Mouse (Mus musculus): ENCODE results near the gene Lztfl1. TPM values are rescaled to one million over a fixed set of nuclear protein-coding genes. Genes with fewer than 3 reads are reported as not detected.
A peak's percentile ranks its signal among the peaks of the same experiment; 100 is the strongest.

Lztfl1 gene
- polyA plus RNA-seq, 1 experiment from 2014 or later, result 69.1 TPM

- WGBS, result 77% methylated on average over 3 of the region's 3 CpGs
Observed at GRCm38 (mm10) chr9:123734133-123734532, 16.6 kb upstream of the Lztfl1 start.

GRCm38 (mm10) chr9:123731271-123731670 is 13.8 kb upstream of the Lztfl1 start:
- Histone ChIP-seq H3K36me3 (no peaks in the 10 kb centered on the region), H3K9me3 (no peaks in the 10 kb centered on the region), H3K4me1 (no peaks in the 10 kb centered on the region), H3K4me3 (no peak overlapping the region), H3K27ac (no peak overlapping the region), H3K4me2 (no peak overlapping the region), H3K9ac (no peak overlapping the region), H3K27me3 (no peaks in the 10 kb centered on the region)
- 68% methylated on average over 3 of the region's 3 CpGs for WGBS
- ATAC-seq (ENCODE audit: insufficient number of reproducible peaks, low FRiP score, low TSS enrichment, low read depth), result no peak

More at GRCm38 (mm10) chr9:123734133-123734532, 16.6 kb upstream of the Lztfl1 start:
- H3K9me3 ChIP-seq, result no peaks in the 10 kb centered on the region
- H3K27me3 ChIP-seq, result no peaks in the 10 kb centered on the region
- ATAC-seq (ENCODE audit: insufficient number of reproducible peaks, low FRiP score, low TSS enrichment, low read depth), result no peak
- H3K4me1 ChIP-seq, result no peaks in the 10 kb centered on the region
- H3K9ac ChIP-seq, result no peak overlapping the region
- no peak overlapping the region for H3K27ac ChIP-seq
- H3K4me2 ChIP-seq, result no peak overlapping the region
- H3K36me3 ChIP-seq, result no peaks in the 10 kb centered on the region
- H3K4me3 ChIP-seq, result no peak overlapping the region

GRCm38 (mm10) chr9:123722737-123723493 is 5.4 kb upstream of the Lztfl1 start:
- no peak for ATAC-seq (ENCODE audit: insufficient number of reproducible peaks, low FRiP score, low TSS enrichment, low read depth)
- no peaks in the 10 kb centered on the region; the same call in 1 of the 2 replicates for H3K4me1 ChIP-seq
- 71% methylated on average over 2 of the region's 2 CpGs for WGBS

GRCm38 (mm10) chr9:123716301-123716700 is 1.2 kb downstream of the Lztfl1 start:
- H3K9ac ChIP-seq, result no peak overlapping the region
- no peaks in the 10 kb centered on the region for H3K27me3 ChIP-seq
- peaks cover 11% of the 10 kb centered on the region; the same call in 1 of the 2 replicates for H3K36me3 ChIP-seq
- H3K4me1 ChIP-seq, result peaks cover 5% of the 10 kb centered on the region; the same call in 1 of the 2 replicates
- H3K4me3 ChIP-seq, result peak overlapping the region; percentile 76; the same call in 1 of the 2 replicates
- WGBS, result 35% methylated on average over 3 of the region's 3 CpGs
- H3K9me3 ChIP-seq, result no peaks in the 10 kb centered on the region
- peak overlapping the region; percentile 42 for H3K4me2 ChIP-seq
- no peak for ATAC-seq (ENCODE audit: insufficient number of reproducible peaks, low FRiP score, low TSS enrichment, low read depth)
- no peak overlapping the region for H3K27ac ChIP-seq

More at GRCm38 (mm10) chr9:123722737-123723493, 5.4 kb upstream of the Lztfl1 start:
- H3K9me3 ChIP-seq, result no peaks in the 10 kb centered on the region
- no peaks in the 10 kb centered on the region for H3K27me3 ChIP-seq
- H3K4me3 ChIP-seq, result no peak overlapping the region
- H3K9ac ChIP-seq, result no peak overlapping the region
- H3K4me2 ChIP-seq, result no peak overlapping the region
- no peak overlapping the region for H3K27ac ChIP-seq
- no peaks in the 10 kb centered on the region for H3K36me3 ChIP-seq

GRCm38 (mm10) chr9:123713111-123713510 is 4.4 kb downstream of the Lztfl1 start:
- Histone ChIP-seq H3K36me3 (peaks cover 30% of the 10 kb centered on the region), H3K4me3 (no peak overlapping the region), H3K9me3 (no peaks in the 10 kb centered on the region), H3K27ac (no peak overlapping the region), H3K9ac (no peak overlapping the region), H3K4me2 (no peak overlapping the region), H3K27me3 (no peaks in the 10 kb centered on the region), H3K4me1 (peaks cover 5% of the 10 kb centered on the region; the same call in 1 of the 2 replicates)
- 78% methylated on average over 2 of the region's 2 CpGs for whole genome bisulfite sequencing
- ATAC-seq (ENCODE audit: insufficient number of reproducible peaks, low FRiP score, low TSS enrichment, low read depth), result no peak

GRCm38 (mm10) chr9:123709226-123709625 is 8.3 kb downstream of the Lztfl1 start:
- Histone ChIP-seq H3K36me3 (peaks cover 45% of the 10 kb centered on the region), H3K4me3 (no peak overlapping the region), H3K9me3 (no peaks in the 10 kb centered on the region), H3K4me2 (no peak overlapping the region), H3K9ac (no peak overlapping the region), H3K27ac (no peak overlapping the region), H3K27me3 (no peaks in the 10 kb centered on the region), H3K4me1 (no peaks in the 10 kb centered on the region)
- ATAC-seq (ENCODE audit: insufficient number of reproducible peaks, low FRiP score, low TSS enrichment, low read depth), result no peak
- 37% methylated on average over 2 of the region's 2 CpGs for whole genome bisulfite sequencing

- no peak overlapping the region for H3K27ac ChIP-seq
- WGBS, result 90% methylated on average over 5 of the region's 5 CpGs
- H3K36me3 ChIP-seq, result peaks cover 44% of the 10 kb centered on the region
- no peaks in the 10 kb centered on the region for H3K27me3 ChIP-seq
- no peak overlapping the region for H3K4me3 ChIP-seq
- no peaks in the 10 kb centered on the region for H3K4me1 ChIP-seq
- no peak overlapping the region for H3K9ac ChIP-seq
- H3K9me3 ChIP-seq, result no peaks in the 10 kb centered on the region
- no peak for ATAC-seq (ENCODE audit: insufficient number of reproducible peaks, low FRiP score, low TSS enrichment, low read depth)
- no peak overlapping the region for H3K4me2 ChIP-seq
Observed at GRCm38 (mm10) chr9:123701822-123702221, 15.7 kb downstream of the Lztfl1 start.

- no peak for ATAC-seq (ENCODE audit: insufficient number of reproducible peaks, low FRiP score, low TSS enrichment, low read depth)
- no peak overlapping the region for H3K4me3 ChIP-seq
- H3K27me3 ChIP-seq, result no peaks in the 10 kb centered on the region
- H3K4me2 ChIP-seq, result no peak overlapping the region
- H3K36me3 ChIP-seq, result peaks cover 46% of the 10 kb centered on the region
- H3K9ac ChIP-seq, result no peak overlapping the region
- H3K27ac ChIP-seq, result no peak overlapping the region
- H3K9me3 ChIP-seq, result no peaks in the 10 kb centered on the region
- WGBS, result 86% methylated on average over 3 of the region's 3 CpGs
- no peaks in the 10 kb centered on the region for H3K4me1 ChIP-seq
Observed at GRCm38 (mm10) chr9:123695634-123696302, 21.7 kb downstream of the Lztfl1 start.

GRCm38 (mm10) chr9:123688227-123688626 is 29.3 kb downstream of the Lztfl1 start:
- peaks cover 18% of the 10 kb centered on the region for H3K36me3 ChIP-seq
- H3K9ac ChIP-seq, result no peak overlapping the region
- no peak overlapping the region for H3K4me3 ChIP-seq
- ATAC-seq (ENCODE audit: insufficient number of reproducible peaks, low FRiP score, low TSS enrichment, low read depth), result no peak
- WGBS, result 63% methylated on average over 1 of the region's 1 CpGs
- H3K4me2 ChIP-seq, result no peak overlapping the region
- no peak overlapping the region for H3K27ac ChIP-seq
- no peaks in the 10 kb centered on the region for H3K9me3 ChIP-seq
- H3K4me1 ChIP-seq, result no peaks in the 10 kb centered on the region
- H3K27me3 ChIP-seq, result no peaks in the 10 kb centered on the region

- peaks cover 3% of the 10 kb centered on the region; the same call in 1 of the 2 replicates for H3K36me3 ChIP-seq
- H3K4me2 ChIP-seq, result no peak overlapping the region
- no peak for ATAC-seq (ENCODE audit: insufficient number of reproducible peaks, low FRiP score, low TSS enrichment, low read depth)
- no peak overlapping the region for H3K4me3 ChIP-seq
- H3K9me3 ChIP-seq, result no peaks in the 10 kb centered on the region
- peaks cover 6% of the 10 kb centered on the region for H3K27me3 ChIP-seq
- H3K9ac ChIP-seq, result no peak overlapping the region
- no peaks in the 10 kb centered on the region for H3K4me1 ChIP-seq
- WGBS, result 77% methylated on average over 5 of the region's 5 CpGs
- no peak overlapping the region for H3K27ac ChIP-seq
Observed at GRCm38 (mm10) chr9:123686206-123686605, 31.3 kb downstream of the Lztfl1 start.

GRCm38 (mm10) chr9:123683704-123684103 is 33.8 kb downstream of the Lztfl1 start:
- Histone ChIP-seq H3K4me3 (no peak overlapping the region), H3K9ac (no peak overlapping the region), H3K36me3 (no peaks in the 10 kb centered on the region), H3K4me1 (peaks cover 3% of the 10 kb centered on the region), H3K4me2 (no peak overlapping the region), H3K27ac (no peak overlapping the region), H3K27me3 (peaks cover 30% of the 10 kb centered on the region), H3K9me3 (no peaks in the 10 kb centered on the region)
- no peak for ATAC-seq (ENCODE audit: insufficient number of reproducible peaks, low FRiP score, low TSS enrichment, low read depth)
- WGBS, result 40% methylated on average over 3 of the region's 3 CpGs

GRCm38 (mm10) chr9:123679198-123679597 is 38.3 kb downstream of the Lztfl1 start:
- Histone ChIP-seq H3K27me3 (peaks cover 69% of the 10 kb centered on the region), H3K4me1 (peaks cover 9% of the 10 kb centered on the region), H3K36me3 (no peaks in the 10 kb centered on the region), H3K9ac (no peak overlapping the region), H3K4me3 (peak overlapping the region; percentile 37), H3K9me3 (no peaks in the 10 kb centered on the region), H3K4me2 (peak overlapping the region; percentile 73), H3K27ac (no peak overlapping the region)
- WGBS, result 24% methylated on average over 2 of the region's 2 CpGs
- ATAC-seq (ENCODE audit: insufficient number of reproducible peaks, low FRiP score, low TSS enrichment, low read depth), result no peak

All from limb, embryonic 15.5 days (tissue).